Mouse (Mus musculus): ENCODE measurements around the gene Gpr155. TPM values are rescaled to one million over a fixed set of nuclear protein-coding genes. Genes with fewer than 3 reads are reported as not detected.

The Gpr155 gene
- polyA plus RNA-seq, 1 experiment = 3.6 TPM

DNA sequence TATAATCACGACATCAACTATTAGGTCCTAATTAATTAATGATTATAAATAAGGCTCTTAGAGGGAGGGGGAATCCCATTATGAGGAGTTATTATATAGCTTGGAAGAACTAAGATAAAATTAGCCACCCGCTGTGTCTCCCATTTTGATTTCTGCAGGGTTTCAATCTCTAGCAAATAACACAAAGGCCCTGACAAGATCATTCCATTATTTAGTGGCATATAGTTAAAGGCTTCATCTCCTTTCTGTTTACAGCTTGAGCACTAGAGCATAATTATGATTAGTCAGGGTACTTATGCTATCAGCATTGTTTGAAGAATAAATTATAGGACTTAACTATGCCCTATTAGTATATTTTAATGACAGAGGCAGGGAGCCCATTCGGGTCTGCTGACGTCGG lies 8.0 kb downstream of the Gpr155 start:
- peaks cover 9% of the 10 kb centered on the region; the same call in 1 of the 2 replicates for H3K36me3 ChIP-seq (ENCODE audit: control insufficient read depth, insufficient read depth, low read length)
- WGBS = 98% methylated on average over 5 of the region's 5 CpGs
- H3K27me3 ChIP-seq (ENCODE audit: control insufficient read depth, insufficient read depth, low read length) = no peaks in the 10 kb centered on the region
- H3K4me1 ChIP-seq (ENCODE audit: control insufficient read depth, insufficient read depth, insufficient read length) = no peaks in the 10 kb centered on the region
- no peak for DNase-seq (ENCODE audit: low read depth in 1 of 2, low spot score in 2 of 2)
- TF ChIP-seq CTCF (IDR thresholded peaks at IDR 0.05; ENCODE audit: extremely low read depth, insufficient read depth, insufficient read length, insufficient replicate concordance) (no peak), POLR2A (IDR thresholded peaks at IDR 0.05; ENCODE audit: low read depth, low read length) (no peak)
- H3K27ac ChIP-seq (ENCODE audit: insufficient read depth, low read length) = no peak overlapping the region
- H3K4me3 ChIP-seq (ENCODE audit: extremely low read depth, insufficient read depth, insufficient read length) = no peak overlapping the region

DNA sequence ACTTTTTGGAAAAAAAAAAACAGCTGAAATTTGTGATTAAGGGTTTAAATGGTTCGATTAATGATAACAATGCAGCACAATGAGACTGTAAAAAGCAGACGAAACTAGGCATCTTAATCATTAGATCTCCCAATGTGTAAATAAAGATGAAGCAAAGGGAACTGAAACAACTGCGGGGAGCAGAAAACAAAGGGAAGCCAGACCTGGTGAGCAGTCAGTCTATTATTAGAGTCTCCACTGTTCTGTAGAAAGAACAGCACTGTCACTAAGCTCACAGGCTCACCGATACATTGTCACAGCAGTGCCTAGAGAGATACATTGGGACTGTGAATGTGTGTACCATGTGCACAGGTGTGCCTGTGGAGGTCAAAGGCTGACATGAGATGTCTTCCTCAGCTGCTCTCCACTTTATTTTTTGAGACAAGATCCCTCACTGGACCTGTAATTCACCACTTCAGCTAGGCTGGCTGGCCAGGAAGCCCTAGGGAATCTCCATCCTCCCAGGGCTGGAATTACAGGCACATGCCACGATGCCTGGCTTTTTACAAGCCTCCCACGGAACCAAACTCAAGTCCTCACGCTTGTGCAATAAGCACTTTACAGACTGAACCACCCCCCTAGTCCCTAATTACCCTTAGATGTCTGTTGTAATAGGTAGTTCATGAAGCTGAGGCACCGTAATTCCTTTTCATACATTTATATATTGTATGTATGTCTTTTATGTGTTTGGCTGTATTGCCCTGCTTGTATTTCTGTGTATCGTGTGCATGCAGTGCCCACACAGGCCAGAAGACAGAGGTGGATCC lies 14.6 kb downstream of the Gpr155 start:
- peak in 1 of 2 experiments; percentile 21 for DNase-seq (ENCODE audit: low read depth in 1 of 2, low spot score in 2 of 2)
- no peaks in the 10 kb centered on the region for H3K27me3 ChIP-seq (ENCODE audit: control insufficient read depth, insufficient read depth, low read length)
- TF ChIP-seq POLR2A (IDR thresholded peaks at IDR 0.05; ENCODE audit: low read depth, low read length) (no peak), CTCF (IDR thresholded peaks at IDR 0.05; ENCODE audit: extremely low read depth, insufficient read depth, insufficient read length, insufficient replicate concordance) (no peak)
- peaks cover 2% of the 10 kb centered on the region; the same call in 1 of the 2 replicates for H3K36me3 ChIP-seq (ENCODE audit: control insufficient read depth, insufficient read depth, low read length)
- 60% methylated on average over 9 of the region's 9 CpGs for WGBS
- H3K4me3 ChIP-seq (ENCODE audit: extremely low read depth, insufficient read depth, insufficient read length) = no peak overlapping the region
- H3K27ac ChIP-seq (ENCODE audit: insufficient read depth, low read length) = peak overlapping the region; percentile 53
- peaks cover 10% of the 10 kb centered on the region; the same call in 1 of the 2 replicates for H3K4me1 ChIP-seq (ENCODE audit: control insufficient read depth, insufficient read depth, insufficient read length)

DNA sequence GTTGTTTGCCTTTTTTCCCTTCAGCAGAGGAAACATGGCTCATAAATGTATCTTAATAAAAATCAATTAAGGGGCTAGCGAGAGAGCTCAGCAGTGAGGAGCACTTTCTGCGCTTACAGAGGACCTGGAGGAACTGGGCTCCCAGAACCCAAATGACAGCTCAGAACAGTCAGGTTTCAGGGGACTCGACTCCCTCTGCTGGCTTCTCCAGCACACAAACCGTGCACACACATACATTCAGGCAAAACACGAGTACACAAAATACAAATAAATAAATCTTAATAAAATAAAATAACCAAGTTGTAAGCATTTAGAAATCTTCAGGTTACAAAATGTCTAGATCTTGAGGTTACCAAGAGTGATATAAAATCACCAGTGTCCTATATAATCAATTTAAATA lies 22.9 kb downstream of the Gpr155 start:
- H3K36me3 ChIP-seq (ENCODE audit: control insufficient read depth, insufficient read depth, low read length) = peaks cover 17% of the 10 kb centered on the region
- no peak overlapping the region for H3K27ac ChIP-seq (ENCODE audit: insufficient read depth, low read length)
- H3K27me3 ChIP-seq (ENCODE audit: control insufficient read depth, insufficient read depth, low read length) = no peaks in the 10 kb centered on the region
- TF ChIP-seq POLR2A (IDR thresholded peaks at IDR 0.05; ENCODE audit: low read depth, low read length) (no peak), CTCF (IDR thresholded peaks at IDR 0.05; ENCODE audit: extremely low read depth, insufficient read depth, insufficient read length, insufficient replicate concordance) (no peak)
- H3K4me1 ChIP-seq (ENCODE audit: control insufficient read depth, insufficient read depth, insufficient read length) = no peaks in the 10 kb centered on the region
- no peak overlapping the region for H3K4me3 ChIP-seq (ENCODE audit: extremely low read depth, insufficient read depth, insufficient read length)
- no peak for DNase-seq (ENCODE audit: low read depth in 1 of 2, low spot score in 2 of 2)
- 78% methylated on average over 5 of the region's 5 CpGs for WGBS

DNA sequence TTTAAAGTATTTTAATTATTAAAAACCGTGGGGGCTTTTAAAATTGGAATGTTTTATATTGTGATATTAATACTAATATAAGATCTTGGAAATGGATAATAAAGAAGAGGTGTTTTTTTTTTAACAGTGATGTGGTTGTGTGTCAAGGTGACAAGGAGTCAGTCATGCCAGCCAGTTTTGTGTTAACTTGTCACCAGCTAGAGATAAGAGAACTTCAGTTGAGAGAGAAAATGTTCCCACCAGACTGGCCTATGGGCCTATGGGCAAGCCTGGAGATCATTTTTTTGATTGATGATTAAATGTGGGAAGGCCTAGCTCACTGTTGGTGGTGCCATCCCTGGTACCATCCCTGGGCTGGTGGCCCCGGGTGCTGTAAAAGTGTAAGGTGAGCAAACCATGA lies 25.8 kb downstream of the Gpr155 start:
- no peak overlapping the region for H3K27ac ChIP-seq (ENCODE audit: insufficient read depth, low read length)
- H3K4me3 ChIP-seq (ENCODE audit: extremely low read depth, insufficient read depth, insufficient read length) = no peak overlapping the region
- H3K27me3 ChIP-seq (ENCODE audit: control insufficient read depth, insufficient read depth, low read length) = no peaks in the 10 kb centered on the region
- no peak for DNase-seq (ENCODE audit: low read depth in 1 of 2, low spot score in 2 of 2)
- WGBS = 88% methylated on average over 2 of the region's 2 CpGs
- peaks cover 18% of the 10 kb centered on the region for H3K36me3 ChIP-seq (ENCODE audit: control insufficient read depth, insufficient read depth, low read length)
- no peaks in the 10 kb centered on the region for H3K4me1 ChIP-seq (ENCODE audit: control insufficient read depth, insufficient read depth, insufficient read length)
- TF ChIP-seq POLR2A (IDR thresholded peaks at IDR 0.05; ENCODE audit: low read depth, low read length) = no peak
- no peak for TF ChIP-seq CTCF (IDR thresholded peaks at IDR 0.05; ENCODE audit: extremely low read depth, insufficient read depth, insufficient read length, insufficient replicate concordance)

DNA sequence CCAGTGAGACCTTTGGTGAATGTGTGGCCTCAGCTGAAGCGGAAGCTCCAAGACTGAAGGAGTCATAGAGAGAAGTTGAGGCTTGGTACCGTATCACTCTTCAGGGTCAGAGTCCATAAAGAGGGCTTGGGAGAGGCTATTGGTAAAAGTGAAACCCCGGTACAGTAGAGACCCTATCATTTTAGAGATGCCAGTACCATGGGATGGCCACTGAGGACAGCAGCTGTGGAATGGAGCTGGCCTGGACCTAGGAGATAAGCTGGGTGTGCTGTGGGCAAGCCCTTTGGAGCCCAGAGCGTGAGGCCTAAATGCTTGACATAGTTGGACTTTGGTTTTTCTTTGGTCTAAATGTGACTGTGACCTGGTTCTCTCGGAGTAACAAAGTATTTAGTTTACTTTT lies 26.4 kb downstream of the Gpr155 start:
- H3K36me3 ChIP-seq (ENCODE audit: control insufficient read depth, insufficient read depth, low read length) = peaks cover 17% of the 10 kb centered on the region
- no peak for DNase-seq (ENCODE audit: low read depth in 1 of 2, low spot score in 2 of 2)
- no peak overlapping the region for H3K4me3 ChIP-seq (ENCODE audit: extremely low read depth, insufficient read depth, insufficient read length)
- no peaks in the 10 kb centered on the region for H3K27me3 ChIP-seq (ENCODE audit: control insufficient read depth, insufficient read depth, low read length)
- 89% methylated on average over 5 of the region's 5 CpGs for WGBS
- H3K27ac ChIP-seq (ENCODE audit: insufficient read depth, low read length) = no peak overlapping the region
- TF ChIP-seq CTCF (IDR thresholded peaks at IDR 0.05; ENCODE audit: extremely low read depth, insufficient read depth, insufficient read length, insufficient replicate concordance) (no peak), POLR2A (IDR thresholded peaks at IDR 0.05; ENCODE audit: low read depth, low read length) (no peak)
- no peaks in the 10 kb centered on the region for H3K4me1 ChIP-seq (ENCODE audit: control insufficient read depth, insufficient read depth, insufficient read length)

DNA sequence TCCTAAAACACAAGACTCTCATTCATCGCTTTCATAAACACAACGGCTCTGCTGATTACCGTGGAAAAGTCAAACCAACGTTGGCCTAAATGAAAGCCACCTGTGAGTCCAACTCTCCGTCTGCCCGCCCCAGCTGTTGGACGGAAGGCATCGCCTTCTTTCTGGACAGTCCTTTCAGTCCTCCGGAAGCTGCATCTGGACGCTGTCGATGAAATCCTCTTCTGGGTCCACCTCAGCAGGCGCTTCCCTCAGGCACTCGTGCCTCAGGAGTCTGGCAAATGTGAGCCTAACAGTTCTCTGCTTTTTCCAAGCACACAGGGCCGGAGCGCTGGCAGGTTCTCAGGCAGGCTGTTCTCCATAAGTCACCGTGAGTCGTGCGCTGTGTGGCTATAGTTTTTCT lies 29.4 kb downstream of the Gpr155 start:
- Histone ChIP-seq H3K27me3 (ENCODE audit: control insufficient read depth, insufficient read depth, low read length) (no peaks in the 10 kb centered on the region), H3K36me3 (ENCODE audit: control insufficient read depth, insufficient read depth, low read length) (peaks cover 19% of the 10 kb centered on the region), H3K4me3 (ENCODE audit: extremely low read depth, insufficient read depth, insufficient read length) (no peak overlapping the region), H3K4me1 (ENCODE audit: control insufficient read depth, insufficient read depth, insufficient read length) (no peaks in the 10 kb centered on the region), H3K27ac (ENCODE audit: insufficient read depth, low read length) (no peak overlapping the region)
- no peak for DNase-seq (ENCODE audit: low read depth in 1 of 2, low spot score in 2 of 2)
- WGBS = 92% methylated on average over 18 of the region's 18 CpGs
- TF ChIP-seq POLR2A (IDR thresholded peaks at IDR 0.05; ENCODE audit: low read depth, low read length) (no peak), CTCF (IDR thresholded peaks at IDR 0.05; ENCODE audit: extremely low read depth, insufficient read depth, insufficient read length, insufficient replicate concordance) (no peak)

DNA sequence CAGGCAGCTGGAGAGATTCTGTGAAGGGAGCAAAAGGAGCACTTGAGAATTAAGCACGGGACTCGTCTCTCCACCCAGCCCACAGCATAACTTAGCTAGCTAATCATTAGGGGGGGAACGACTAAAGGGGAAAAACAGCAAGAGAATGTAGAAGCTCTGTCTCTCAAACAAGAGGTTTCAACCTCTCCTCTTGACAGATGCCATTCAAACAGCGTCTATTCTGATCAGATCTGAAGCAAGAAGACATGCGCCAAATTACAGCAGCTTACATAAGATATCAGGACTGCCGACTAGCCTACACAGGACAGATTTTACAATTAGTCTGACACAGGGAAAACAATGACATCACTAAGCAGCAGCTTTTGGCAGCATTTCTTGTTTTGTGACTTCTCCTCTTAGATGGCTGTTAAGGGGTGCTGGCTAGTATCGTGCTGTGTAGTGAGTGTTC lies 34.4 kb downstream of the Gpr155 start:
- Histone ChIP-seq H3K4me1 (ENCODE audit: control insufficient read depth, insufficient read depth, insufficient read length) (no peaks in the 10 kb centered on the region), H3K36me3 (ENCODE audit: control insufficient read depth, insufficient read depth, low read length) (peaks cover 14% of the 10 kb centered on the region), H3K4me3 (ENCODE audit: extremely low read depth, insufficient read depth, insufficient read length) (no peak overlapping the region), H3K27me3 (ENCODE audit: control insufficient read depth, insufficient read depth, low read length) (no peaks in the 10 kb centered on the region), H3K27ac (ENCODE audit: insufficient read depth, low read length) (no peak overlapping the region)
- DNase-seq (ENCODE audit: low read depth in 1 of 2, low spot score in 2 of 2) = no peak
- TF ChIP-seq POLR2A (IDR thresholded peaks at IDR 0.05; ENCODE audit: low read depth, low read length) (no peak), CTCF (IDR thresholded peaks at IDR 0.05; ENCODE audit: extremely low read depth, insufficient read depth, insufficient read length, insufficient replicate concordance) (no peak)
- WGBS = 74% methylated on average over 7 of the region's 7 CpGs

Measured in spleen, adult 2 months (tissue).